Mouse (Mus musculus) common myeloid progenitor, adult 5-6 weeks (primary cell): ENCODE data around the gene Stn1. TPM values are rescaled to one million over a fixed set of nuclear protein-coding genes. Genes with fewer than 3 reads are reported as not detected.
"Not testable (repeated sequence)": the region's sequence is repeated elsewhere in the genome, so short reads cannot be mapped to it uniquely, and the experiment has no call there.

Experiments used
- ATAC-seq: replicated peaks from 2 replicates; pipeline ENCODE4 v1.8.0; 2016; ENCODE audit warnings: low read depth, mild to moderate bottlenecking, moderate TSS enrichment, inconsistent platforms; ENCODE audit not compliant: poor library complexity, severe bottlenecking
- total RNA-seq: library from RNA; stranded (forward); fragments of 200-1000, 187-1606 nt; gene quantifications from 2 replicates; pipeline ENCODE4 v1.2.3, GENCODE M21; 2017

Stn1 gene
- total RNA-seq = 8.0 and 12.4 TPM in 2 replicates

- peak; percentile 43 for ATAC-seq
Observed at GRCm38 (mm10) chr19:47537300-47537792, at the start of gene Stn1. TSS of gene Stn1 (minus strand) at chr19:47537507.

GRCm38 (mm10) chr19:47587009-47587408 lies 49.7 kb upstream of the Stn1 start:
- ATAC-seq = no peak

GRCm38 (mm10) chr19:47585772-47586171 lies 48.5 kb upstream of the Stn1 start:
- ATAC-seq = no peak

GRCm38 (mm10) chr19:47579788-47580631 lies 42.7 kb upstream of the Stn1 start:
- ATAC-seq = peak; percentile 31

- peak; percentile 77 for ATAC-seq
Observed at GRCm38 (mm10) chr19:47579225-47579787, 42.0 kb upstream of the Stn1 start, which contains the start of gene Slk. TSS of gene Slk (plus strand) at chr19:47579678.

- ATAC-seq = no peak
Observed at GRCm38 (mm10) chr19:47578581-47579224, 41.4 kb upstream of the Stn1 start.

- ATAC-seq = no peak
Observed at GRCm38 (mm10) chr19:47573718-47574117, 36.4 kb upstream of the Stn1 start.

- ATAC-seq = not testable (repeated sequence)
Observed at GRCm38 (mm10) chr19:47571981-47572380, 34.7 kb upstream of the Stn1 start.

- no peak for ATAC-seq
Observed at GRCm38 (mm10) chr19:47570042-47570441, 32.7 kb upstream of the Stn1 start.

GRCm38 (mm10) chr19:47565994-47566393 lies 28.7 kb upstream of the Stn1 start:
- no peak for ATAC-seq

GRCm38 (mm10) chr19:47565031-47565654 lies 27.8 kb upstream of the Stn1 start:
- no peak for ATAC-seq

- ATAC-seq = no peak
Observed at GRCm38 (mm10) chr19:47563715-47564114, 26.4 kb upstream of the Stn1 start.

- ATAC-seq = no peak; the same call in 1 of the 2 replicates
Observed at GRCm38 (mm10) chr19:47561996-47562441, 24.7 kb upstream of the Stn1 start.

GRCm38 (mm10) chr19:47560544-47561161 lies 23.3 kb upstream of the Stn1 start:
- ATAC-seq = peak; percentile 54

GRCm38 (mm10) chr19:47559751-47560512 lies 22.6 kb upstream of the Stn1 start:
- ATAC-seq = no peak

- no peak for ATAC-seq
Observed at GRCm38 (mm10) chr19:47559145-47559544, 21.8 kb upstream of the Stn1 start.

GRCm38 (mm10) chr19:47549584-47549983 lies 12.3 kb upstream of the Stn1 start:
- ATAC-seq = no peak

GRCm38 (mm10) chr19:47549174-47549573 lies 11.9 kb upstream of the Stn1 start:
- no peak for ATAC-seq

GRCm38 (mm10) chr19:47548432-47549076 lies 11.2 kb upstream of the Stn1 start:
- no peak for ATAC-seq
